Mouse (Mus musculus) kidney, adult 2 months (tissue): ENCODE measurements around the gene Unc5a. TPM values are rescaled to one million over a fixed set of nuclear protein-coding genes. Genes with fewer than 3 reads are reported as not detected.

ENCODE experiments used
- DNase-seq: peaks from one replicate; pipeline ENCODE4 v3.0.0; 2021
- H3K27ac ChIP-seq: fragments of 200-500 bp; 2 replicates; pipeline ENCODE4 v1.5.1; 2012; ENCODE audit warnings: low read depth, low read length, control low read depth, inconsistent platforms; ENCODE audit not compliant: insufficient read depth
- H3K27me3 ChIP-seq: fragments of 200-500 bp; replicated peaks from 2 replicates; pipeline ENCODE4 v1.6.1; 2012; ENCODE audit warnings: mild to moderate bottlenecking, moderate library complexity, low read length, inconsistent platforms; ENCODE audit not compliant: control insufficient read depth, insufficient read depth
- H3K36me3 ChIP-seq: fragments of 200-500 bp; 2 replicates; pipeline ENCODE4 v1.6.1; 2012; ENCODE audit warnings: mild to moderate bottlenecking, moderate library complexity, low read length, inconsistent platforms; ENCODE audit not compliant: control insufficient read depth, insufficient read depth
- H3K4me1 ChIP-seq: fragments of 200-500 bp; 2 replicates; pipeline ENCODE4 v1.6.1; 2011; ENCODE audit warnings: low read length; ENCODE audit not compliant: control insufficient read depth, insufficient read depth
- H3K4me3 ChIP-seq: fragments of 200-500 bp; 2 replicates; pipeline ENCODE4 v1.5.1; 2011; ENCODE audit warnings: mild to moderate bottlenecking, low read depth, low read length, control low read depth; ENCODE audit not compliant: insufficient read depth
- CTCF ChIP-seq: fragments of 200-500 bp; conservative IDR thresholded peaks from 2 replicates; pipeline ENCODE4 v1.5.1; 2011; ENCODE audit warnings: low read depth, mild to moderate bottlenecking, control low read depth, low read length, moderate library complexity, mixed read lengths; ENCODE audit not compliant: insufficient read depth, insufficient read length
- POLR2A ChIP-seq: fragments of 200-500 bp; IDR thresholded peaks from one replicate; pipeline ENCODE4 v1.6.1; 2011; ENCODE audit warnings: low read depth, low read length, control low read depth
- WGBS: fragments of 180-500 bp; shearing (Covaris S2); methylation state at CpG from one replicate; pipeline ENCODE4 v1.1.7; 2018; 5-methylcytosine and 5-hydroxymethylcytosine counted together
- polyA plus RNA-seq: library from polyadenylated mRNA; depleted of rRNA; stranded (reverse); fragments of >200 nt; gene quantifications from 2 replicates; pipeline ENCODE4 v1.2.3, GENCODE M21; 2012; rRNA removed

Gene Unc5a
- 3.1 and 3.3 TPM in 2 replicates for polyA plus RNA-seq

- Histone ChIP-seq H3K4me1 (no peaks in the 10 kb centered on the region), H3K4me3 (peak within 1 kb of the TSS; percentile 46), H3K36me3 (no peaks in the 10 kb centered on the region), H3K27me3 (no peaks in the 10 kb centered on the region), H3K27ac (no peak within 1 kb of the TSS)
- no peak for TF ChIP-seq POLR2A
- TF ChIP-seq CTCF, result no peak
- DNase-seq, result peak; percentile 6
- under 1% methylated on average over 90 of the region's 91 CpGs for WGBS
Measured at GRCm38 (mm10) chr13:54948531-54949493, at the start of gene Unc5a. TSS of gene Unc5a (plus strand) at chr13:54949411.

GRCm38 (mm10) chr13:54912053-54912452, 37.2 kb upstream of the Unc5a start:
- no peak for TF ChIP-seq CTCF
- no peak for TF ChIP-seq POLR2A
- Histone ChIP-seq H3K4me1 (no peaks in the 10 kb centered on the region), H3K27ac (no peak overlapping the region), H3K36me3 (no peaks in the 10 kb centered on the region), H3K4me3 (no peak overlapping the region), H3K27me3 (no peaks in the 10 kb centered on the region)
- no peak for DNase-seq
- 3% methylated on average over 17 of the region's 17 CpGs for WGBS

- H3K36me3 ChIP-seq, result no peaks in the 10 kb centered on the region
- H3K4me3 ChIP-seq, result no peak overlapping the region
- H3K27me3 ChIP-seq, result no peaks in the 10 kb centered on the region
- 11% methylated on average over 16 of the region's 16 CpGs for WGBS
- no peak for TF ChIP-seq POLR2A
- TF ChIP-seq CTCF, result no peak
- no peak for DNase-seq
- no peaks in the 10 kb centered on the region for H3K4me1 ChIP-seq
- no peak overlapping the region for H3K27ac ChIP-seq
Measured at GRCm38 (mm10) chr13:54912894-54913621, 36.2 kb upstream of the Unc5a start.

GRCm38 (mm10) chr13:54916644-54917043, 32.6 kb upstream of the Unc5a start:
- H3K27ac ChIP-seq, result no peak overlapping the region

GRCm38 (mm10) chr13:54918910-54919309, 30.3 kb upstream of the Unc5a start:
- no peak for DNase-seq
- Histone ChIP-seq H3K4me1 (no peaks in the 10 kb centered on the region), H3K27ac (no peak overlapping the region), H3K27me3 (no peaks in the 10 kb centered on the region), H3K4me3 (no peak overlapping the region), H3K36me3 (no peaks in the 10 kb centered on the region)
- 58% methylated on average over 8 of the region's 8 CpGs for WGBS
- TF ChIP-seq POLR2A (no peak), CTCF (no peak)

More at GRCm38 (mm10) chr13:54916644-54917043, 32.6 kb upstream of the Unc5a start:
- Histone ChIP-seq H3K4me1 (no peaks in the 10 kb centered on the region), H3K27me3 (no peaks in the 10 kb centered on the region), H3K4me3 (no peak overlapping the region), H3K36me3 (no peaks in the 10 kb centered on the region)
- DNase-seq, result no peak
- TF ChIP-seq CTCF (no peak), POLR2A (no peak)
- WGBS, result 45% methylated on average over 5 of the region's 5 CpGs

- H3K27ac ChIP-seq, result no peak overlapping the region
- no peak overlapping the region for H3K4me3 ChIP-seq
- DNase-seq, result no peak
- H3K36me3 ChIP-seq, result no peaks in the 10 kb centered on the region
- TF ChIP-seq CTCF, result no peak
- no peak for TF ChIP-seq POLR2A
- H3K27me3 ChIP-seq, result no peaks in the 10 kb centered on the region
- WGBS, result 30% methylated on average over 5 of the region's 5 CpGs
- no peaks in the 10 kb centered on the region for H3K4me1 ChIP-seq
Measured at GRCm38 (mm10) chr13:54919666-54920065, 29.5 kb upstream of the Unc5a start.

- DNase-seq, result no peak
- Histone ChIP-seq H3K27ac (no peak overlapping the region), H3K4me1 (no peaks in the 10 kb centered on the region), H3K36me3 (no peaks in the 10 kb centered on the region), H3K4me3 (no peak overlapping the region), H3K27me3 (no peaks in the 10 kb centered on the region)
- WGBS, result 83% methylated on average over 9 of the region's 9 CpGs
- no peak for TF ChIP-seq CTCF
- TF ChIP-seq POLR2A, result no peak
Measured at GRCm38 (mm10) chr13:54921700-54922099, 27.5 kb upstream of the Unc5a start.
